Mouse (Mus musculus) hindbrain, embryonic 13.5 days (tissue): ENCODE data around the gene Cd69. TPM values are rescaled to one million over a fixed set of nuclear protein-coding genes. Genes with fewer than 3 reads are reported as not detected.

ENCODE experiments used
- polyA plus RNA-seq: library from polyadenylated mRNA; unstranded; fragments of >200 nt; fragmentation: Nextera tagmentation; extraction: Ambion mirVana; gene quantifications from 2 replicates; pipeline ENCODE4 v1.2.1, GENCODE M21; 2015

Gene Cd69
- polyA plus RNA-seq, 1 experiment from 2014 or later: not detected

Other genes starting within 250 kb of the Cd69 start
- gene Klrb1f, start 229.5 kb downstream of the Cd69 start, polyA plus RNA-seq: 0.23 and 0.25 TPM in 2 replicates
- gene Clec2e, start 174.5 kb downstream of the Cd69 start, polyA plus RNA-seq: not detected in 2 replicates
- not detected in 2 replicates for gene Clec2d, start 94.8 kb downstream of the Cd69 start, polyA plus RNA-seq
- gene 4922502D21Rik, start 56.4 kb upstream of the Cd69 start, polyA plus RNA-seq: not detected in 2 replicates
- 0.14 and 0.18 TPM in 2 replicates for gene Clec12a, start 67.3 kb upstream of the Cd69 start, polyA plus RNA-seq
- 0.21 and 0.41 TPM in 2 replicates for gene Clec12b, start 110.4 kb upstream of the Cd69 start, polyA plus RNA-seq
- gene Clec1b, start 121.9 kb upstream of the Cd69 start, polyA plus RNA-seq: 3.2 and 4.8 TPM in 2 replicates
- 0.13 and 0.16 TPM in 2 replicates for gene Clec9a, start 133.4 kb upstream of the Cd69 start, polyA plus RNA-seq
- 1.3 and 1.9 TPM in 2 replicates for gene Clec1a, start 176.6 kb upstream of the Cd69 start, polyA plus RNA-seq
- gene Olr1, start 231.7 kb upstream of the Cd69 start, polyA plus RNA-seq: not detected in 2 replicates
- not detected in 2 replicates for gene Tmem52b, start 237.1 kb upstream of the Cd69 start, polyA plus RNA-seq